Mouse (Mus musculus) erythroblast, adult 5-6 weeks (primary cell): ENCODE measurements around the gene Gm49721. TPM values are rescaled to one million over a fixed set of nuclear protein-coding genes. Genes with fewer than 3 reads are reported as not detected.
"Not testable (repeated sequence)": the region's sequence is repeated elsewhere in the genome, so short reads cannot be mapped to it uniquely, and the experiment has no call there.

ENCODE experiments used
- ATAC-seq: replicated peaks from 2 replicates; pipeline ENCODE4 v1.8.0; 2016; ENCODE audit warnings: moderate number of reproducible peaks, mild to moderate bottlenecking, moderate TSS enrichment, inconsistent platforms; ENCODE audit not compliant: poor library complexity, low FRiP score, severe bottlenecking
- total RNA-seq, 2 experiments: library from RNA; stranded (forward) in 1 of 2; stranded (reverse) in 1 of 2; fragments of 150-400 nt in 1 of 2; fragments of 200-764, 138-1000 nt in 1 of 2; gene quantifications; 2 replicates each; pipeline versions ENCODE4 v1.2.3 to v1.2.4; 2015 to 2017; ENCODE audit warnings: low replicate concordance in 2 of 2

The Gm49721 gene
- total RNA-seq, 2 experiments from 2014 or later = not detected

DNA sequence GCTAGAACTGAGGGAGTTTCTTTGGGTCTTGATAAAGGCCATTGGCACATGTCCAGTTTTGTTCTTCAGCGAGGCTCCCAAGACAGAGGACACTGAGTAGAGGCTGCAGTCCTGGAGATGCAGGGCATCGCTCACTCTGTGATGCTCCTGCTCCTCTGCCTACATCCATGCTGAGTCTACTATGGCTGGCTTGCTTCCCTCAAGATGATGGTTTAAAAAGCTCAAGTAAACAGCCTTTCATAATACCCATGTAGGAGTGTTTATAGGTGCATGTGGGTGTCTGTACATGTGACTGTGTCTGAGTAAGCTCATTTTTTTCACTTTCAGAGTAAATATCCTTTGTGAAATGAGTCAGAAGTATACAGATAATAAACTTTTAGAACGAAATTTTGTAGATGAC, 3.7 kb upstream of the Gm49721 start:
- not testable (repeated sequence) for ATAC-seq

- ATAC-seq = 0 out of 2 replicates have a peak, but pooled peaks have one; percentile 7
Measured at GRCm38 (mm10) chr17:6979380-6979779, 676 bp downstream of the Gm49721 start.

DNA sequence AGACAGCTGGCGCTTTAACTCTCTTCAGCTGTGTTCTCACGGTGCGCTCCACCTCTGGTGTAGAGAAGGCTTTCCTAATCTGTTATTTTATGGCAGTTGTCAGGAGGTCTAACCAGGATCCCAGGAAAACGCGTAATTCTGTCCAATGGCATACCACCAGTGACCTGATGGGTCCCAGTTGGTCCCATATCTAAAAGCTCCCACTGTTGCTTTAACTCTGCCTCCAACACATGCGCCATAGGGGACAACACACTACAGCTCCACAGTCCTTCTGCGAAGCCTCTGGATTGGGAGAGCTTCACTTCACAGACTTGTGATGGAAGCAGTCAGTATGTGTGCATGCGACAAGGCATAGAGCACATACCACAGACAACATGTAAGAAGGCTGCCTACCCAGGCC, 1.4 kb downstream of the Gm49721 start:
- ATAC-seq = not testable (repeated sequence)

DNA sequence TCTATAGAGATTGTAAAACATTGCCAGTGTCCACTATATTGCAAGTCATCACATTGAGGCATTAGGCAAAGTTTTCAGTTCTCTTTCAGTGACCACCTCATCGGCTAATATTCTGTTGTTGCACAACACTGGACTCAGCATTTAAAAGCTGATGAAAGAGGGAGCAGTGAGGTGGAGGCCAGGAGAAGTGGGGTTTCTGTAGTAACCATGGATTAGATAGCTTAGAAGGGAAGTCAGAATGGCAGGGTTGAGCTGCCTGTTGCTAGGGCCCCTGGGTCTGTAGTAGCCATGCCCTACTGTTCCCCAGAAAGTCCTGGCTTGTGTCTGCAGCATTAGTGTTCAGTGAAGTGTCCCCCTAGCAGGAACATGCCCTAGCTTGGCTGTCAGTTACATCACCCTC, 7.4 kb downstream of the Gm49721 start:
- not testable (repeated sequence) for ATAC-seq

DNA sequence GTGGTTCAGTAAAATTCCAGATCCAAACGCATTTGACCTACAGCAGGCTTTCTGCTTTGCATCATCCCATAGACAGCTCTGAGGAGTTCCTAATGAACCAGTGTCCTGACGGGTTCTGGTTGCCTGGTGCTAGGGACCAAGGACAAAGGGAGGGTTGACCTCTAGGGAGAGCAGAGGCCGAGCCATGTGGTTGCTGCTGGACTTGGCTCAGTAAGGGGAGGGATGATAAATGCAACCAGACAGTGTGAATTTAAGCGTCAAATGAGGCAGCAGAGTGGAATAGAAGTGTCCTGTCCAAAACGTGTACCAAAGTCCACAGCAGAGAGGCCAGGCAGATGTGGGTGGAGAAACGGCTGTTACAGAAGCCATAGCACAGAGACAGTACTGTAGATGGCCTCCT, 16.8 kb downstream of the Gm49721 start:
- ATAC-seq = not testable (repeated sequence)

- ATAC-seq = not testable (repeated sequence)
Measured at GRCm38 (mm10) chr17:6996826-6997225, 18.1 kb downstream of the Gm49721 start.

DNA sequence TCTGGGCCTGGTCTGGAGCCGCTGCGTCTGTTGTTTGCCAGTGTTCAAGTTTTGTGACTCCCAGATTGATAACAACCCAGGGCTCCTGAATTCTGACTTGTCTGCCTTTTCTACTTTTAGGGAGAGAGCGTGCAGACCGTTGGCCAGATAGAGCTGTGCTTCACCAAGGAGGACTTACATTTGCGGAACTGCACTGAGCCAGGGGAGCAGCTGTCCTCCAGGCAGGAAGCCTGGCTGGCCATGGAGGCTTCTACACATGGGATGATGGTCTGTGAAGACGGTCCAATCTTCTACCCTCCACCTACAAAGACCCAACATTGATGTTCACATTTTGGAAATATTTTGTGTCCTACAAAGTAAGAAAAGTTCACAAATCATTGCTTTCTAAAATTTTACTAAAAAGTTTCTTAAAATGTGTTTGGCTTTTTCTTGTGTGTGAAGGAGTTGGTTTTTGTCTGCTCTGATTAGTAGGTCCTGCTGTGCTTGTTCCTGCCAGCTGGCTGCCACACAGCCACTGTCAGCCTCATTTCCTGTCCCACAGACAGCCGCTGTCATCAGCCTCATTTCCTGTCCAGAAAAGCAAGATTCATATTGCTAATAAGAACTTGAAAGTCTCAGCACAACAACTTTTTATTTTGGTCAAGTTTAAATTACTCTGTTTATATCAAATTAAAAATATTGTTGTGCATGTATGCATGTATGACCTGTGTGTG, 19.2 kb downstream of the Gm49721 start:
- not testable (repeated sequence) for ATAC-seq

DNA sequence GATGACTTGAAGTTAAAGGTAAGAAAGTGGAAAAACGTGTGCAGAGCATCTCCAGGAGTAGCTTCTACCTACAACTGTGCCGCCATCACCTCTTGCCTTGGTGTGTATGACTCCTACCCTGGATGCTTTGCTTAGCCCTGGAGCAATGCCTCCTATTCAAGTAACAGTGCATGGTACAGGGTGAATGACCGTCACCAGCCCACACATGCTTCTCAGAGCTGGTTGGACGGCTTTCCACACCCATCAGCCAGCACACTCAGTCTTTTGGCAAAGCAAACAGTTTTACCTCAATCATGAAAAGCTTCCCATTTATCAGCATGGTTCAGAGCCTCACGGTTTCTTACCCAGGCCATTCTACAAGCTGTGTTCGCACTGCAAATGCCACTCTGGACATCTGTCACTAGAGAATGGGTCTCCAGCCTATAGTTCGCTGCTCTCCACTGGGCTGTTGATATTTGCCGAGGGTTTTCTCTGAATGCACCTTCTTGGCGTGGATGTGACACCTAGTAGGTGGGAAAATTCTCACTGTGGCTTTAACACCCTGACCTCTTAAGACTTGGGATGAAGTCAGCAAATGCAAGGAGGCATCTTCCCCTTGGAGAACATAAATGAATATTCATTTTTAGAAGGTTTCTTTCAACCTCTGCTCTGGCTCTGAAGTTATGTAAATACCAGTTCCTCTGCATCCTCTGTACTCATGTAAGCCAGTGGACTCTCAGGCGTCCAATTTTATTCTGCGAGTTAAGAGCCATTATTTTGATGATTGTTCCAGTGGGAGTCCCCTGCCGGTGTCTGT, 23.3 kb downstream of the Gm49721 start:
- ATAC-seq = not testable (repeated sequence)

DNA sequence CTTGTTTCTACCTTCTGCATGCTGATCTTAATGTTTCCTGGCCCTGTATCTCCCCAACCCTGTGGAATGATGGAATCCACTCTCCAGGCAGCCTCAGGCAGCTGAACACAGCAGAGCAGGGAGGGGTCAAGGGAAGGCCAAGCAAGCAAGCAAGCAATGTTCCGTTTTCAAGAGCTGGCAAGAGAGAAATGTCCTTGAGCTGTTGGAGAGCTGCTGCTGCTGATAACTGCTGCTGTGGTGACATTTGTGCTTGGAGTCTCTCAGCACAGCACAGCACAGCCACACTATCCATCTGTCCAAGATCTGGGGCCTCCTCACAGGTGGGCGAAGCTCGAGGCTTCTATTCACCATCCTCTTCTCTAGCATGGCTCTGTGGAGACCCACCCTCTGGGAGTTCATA, 24.7 kb downstream of the Gm49721 start:
- ATAC-seq = not testable (repeated sequence)

DNA sequence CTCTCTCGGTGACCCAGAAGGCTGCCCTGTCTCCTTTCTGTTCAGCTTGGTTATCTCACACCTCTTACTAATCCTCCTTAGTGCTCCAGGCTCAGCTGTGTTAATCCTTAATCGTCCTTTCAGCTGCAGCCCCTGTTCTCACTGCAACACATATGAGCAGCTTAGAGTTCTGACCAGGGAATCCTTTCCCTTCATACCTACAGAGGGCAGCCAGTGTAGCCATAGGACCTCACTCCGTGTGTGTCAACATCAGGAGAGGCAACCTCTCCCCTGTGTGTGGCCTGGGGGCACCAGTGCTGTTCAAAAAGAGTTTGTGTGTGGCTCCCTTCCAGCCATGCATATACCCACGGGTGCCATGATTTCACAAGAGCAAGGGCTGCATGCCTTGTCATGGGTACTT, 26.9 kb downstream of the Gm49721 start:
- ATAC-seq = not testable (repeated sequence)

DNA sequence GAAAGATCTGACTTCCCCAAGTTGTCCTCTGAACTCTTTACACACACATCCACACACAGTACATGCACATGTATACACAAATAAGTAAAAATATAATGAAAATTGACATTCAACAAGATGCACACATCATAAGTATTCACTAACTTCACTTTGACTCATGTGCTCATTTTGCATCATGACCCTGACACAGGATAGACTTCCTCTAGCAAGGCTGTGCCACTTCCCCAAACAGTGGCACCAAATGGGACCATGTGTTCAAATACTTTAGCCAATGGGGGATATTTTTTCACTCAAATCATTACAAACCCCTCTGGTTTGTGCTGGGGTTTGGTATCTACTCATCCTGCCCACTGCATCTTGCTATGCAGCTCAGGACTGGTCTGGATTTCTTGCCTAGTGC, 30.2 kb downstream of the Gm49721 start:
- not testable (repeated sequence) for ATAC-seq

DNA sequence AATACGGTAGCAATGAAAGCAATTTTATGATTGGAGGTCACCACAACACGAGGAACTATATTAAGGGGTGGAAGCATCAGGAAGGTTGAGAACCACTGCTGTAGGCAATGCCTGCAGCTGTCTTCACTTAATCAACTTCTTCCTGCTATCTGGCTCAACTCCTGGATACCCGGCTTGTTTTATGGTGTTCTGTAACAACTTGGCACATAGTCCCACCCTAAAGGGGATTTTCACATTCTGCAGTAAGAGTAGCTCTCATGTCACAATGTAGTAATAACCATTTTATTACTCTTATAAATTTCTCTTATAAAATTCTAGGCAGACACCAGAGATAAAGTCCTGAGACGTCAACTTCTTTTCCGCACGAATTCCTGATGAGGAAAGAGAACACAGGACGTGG, 30.7 kb downstream of the Gm49721 start:
- not testable (repeated sequence) for ATAC-seq

DNA sequence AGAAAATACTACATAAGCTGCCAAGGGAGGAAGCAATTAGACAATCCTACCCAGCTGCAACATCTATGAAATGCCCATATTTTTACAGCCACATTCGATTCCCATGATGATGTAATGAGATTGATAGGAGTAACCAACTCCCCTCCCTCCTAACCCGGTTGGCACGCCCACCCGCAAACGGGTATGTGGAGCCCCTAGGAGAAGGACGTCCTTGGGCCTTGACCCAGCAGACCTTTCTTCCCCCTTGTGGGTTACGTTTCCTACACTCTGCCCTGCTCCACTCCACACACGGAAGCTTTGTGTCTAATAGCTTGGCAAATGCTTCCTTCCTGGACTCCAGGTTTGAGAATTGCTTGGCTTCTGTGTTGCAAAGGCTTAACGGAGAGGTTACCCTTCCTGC, 31.2 kb downstream of the Gm49721 start:
- ATAC-seq = not testable (repeated sequence)

DNA sequence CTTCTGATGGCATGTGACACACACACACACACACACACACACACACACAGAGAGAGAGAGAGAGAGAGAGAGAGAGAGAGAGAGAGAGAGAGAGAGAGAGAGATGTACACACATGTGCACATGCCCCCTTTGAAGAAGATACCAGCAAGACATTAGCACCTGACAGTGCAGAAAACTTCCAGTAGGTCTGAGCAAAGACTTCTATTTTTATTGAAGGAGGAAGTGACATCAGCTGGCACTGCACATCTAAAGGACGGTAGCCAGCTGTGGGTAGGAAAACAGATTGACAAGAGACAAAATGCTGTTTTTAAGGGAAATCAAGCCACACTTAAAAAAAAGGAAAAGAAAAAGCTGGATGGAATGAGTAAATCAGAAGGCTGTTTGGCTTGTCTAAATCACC, 35.5 kb downstream of the Gm49721 start:
- not testable (repeated sequence) for ATAC-seq

- ATAC-seq = not testable (repeated sequence)
Measured at GRCm38 (mm10) chr17:7025257-7025656, 46.6 kb downstream of the Gm49721 start, which contains the start of gene Gm1604a. Gene Gm1604a (plus strand): TSS chr17:7025568.

DNA sequence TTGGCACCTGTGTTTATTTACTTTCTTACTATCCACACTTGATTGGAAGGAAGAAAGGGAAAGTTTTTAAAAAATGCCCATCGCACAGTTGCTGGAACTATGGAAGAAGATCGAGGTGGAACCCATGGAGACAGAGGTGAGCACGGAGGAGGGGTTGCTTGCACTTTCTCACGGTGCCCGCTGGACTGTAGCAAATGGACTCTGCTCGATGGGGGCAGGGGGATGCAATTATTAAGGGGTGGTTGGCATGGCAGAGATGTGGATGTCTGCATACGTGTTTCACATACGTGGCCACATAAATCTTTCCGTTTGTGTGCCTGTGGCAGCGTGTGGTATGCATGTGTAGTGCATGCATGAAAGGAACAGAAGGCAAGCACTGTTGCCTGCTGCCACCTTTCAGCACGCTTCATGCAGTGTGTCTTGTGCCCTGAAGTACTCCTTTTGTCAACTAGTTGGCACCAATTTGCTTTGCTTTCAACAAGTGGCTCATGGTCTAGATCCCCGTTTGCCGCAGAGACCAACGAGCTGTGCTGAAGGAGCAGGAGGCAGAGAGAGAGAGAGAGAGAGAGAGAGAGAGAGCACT, 47.2 kb downstream of the Gm49721 start:
- ATAC-seq = not testable (repeated sequence)

GRCm38 (mm10) chr17:7030204-7030603, 51.5 kb downstream of the Gm49721 start:
- ATAC-seq = not testable (repeated sequence)

GRCm38 (mm10) chr17:7030622-7031174, 52.0 kb downstream of the Gm49721 start:
- not testable (repeated sequence) for ATAC-seq

GRCm38 (mm10) chr17:7033192-7034166, 54.8 kb downstream of the Gm49721 start:
- not testable (repeated sequence) for ATAC-seq
